Mouse (Mus musculus): Measurements from ENCODE around the gene Haus6. TPM values are rescaled to one million over a fixed set of nuclear protein-coding genes. Genes with fewer than 3 reads are reported as not detected.
"Not testable (repeated sequence)": the region's sequence is repeated elsewhere in the genome, so short reads cannot be mapped to it uniquely, and the experiment has no call there.

The Haus6 gene
- 33.4 and 35.6 TPM in 2 replicates for polyA plus RNA-seq (2016; fragmentation: Nextera tagmentation; extraction: Ambion mirVana)

- peak; percentile 89 for DNase-seq (ENCODE audit: extremely low spot score, low spot score)
- H3K9me3 ChIP-seq, result no peaks in the 10 kb centered on the region
- WGBS, result under 1% methylated on average over 59 of the region's 59 CpGs
- peaks cover 34% of the 10 kb centered on the region for H3K36me3 ChIP-seq (replicated peaks)
- H3K27me3 ChIP-seq (ENCODE audit: poor library complexity, severe bottlenecking), result no peaks in the 10 kb centered on the region
- peaks cover 13% of the 10 kb centered on the region for H3K4me1 ChIP-seq
- peak within 1 kb of the TSS; percentile 95 for H3K4me3 ChIP-seq
- peak within 1 kb of the TSS; percentile 93 for H3K27ac ChIP-seq
These were observed at the start of gene Haus6 for GRCm38 (mm10) chr4:86611524-86612288. Haus6 (minus strand) TSS chr4:86612055.

GRCm38 (mm10) chr4:86657176-86657575 is 45.3 kb upstream of the Haus6 start:
- Histone ChIP-seq H3K36me3 (replicated peaks) (peaks cover 70% of the 10 kb centered on the region), H3K27me3 (ENCODE audit: poor library complexity, severe bottlenecking) (no peaks in the 10 kb centered on the region), H3K27ac (no peak overlapping the region), H3K4me3 (no peak overlapping the region), H3K4me1 (no peaks in the 10 kb centered on the region), H3K9me3 (no peaks in the 10 kb centered on the region)
- no peak for DNase-seq (ENCODE audit: extremely low spot score, low spot score)
- WGBS, result 93% methylated on average over 12 of the region's 12 CpGs

- H3K27ac ChIP-seq; H3K4me3 ChIP-seq; H3K4me1 ChIP-seq; DNase-seq (ENCODE audit: extremely low spot score, low spot score); H3K9me3 ChIP-seq; H3K27me3 ChIP-seq (ENCODE audit: poor library complexity, severe bottlenecking): not testable (repeated sequence)
- 97% methylated on average over 8 of the region's 8 CpGs for WGBS
- H3K36me3 ChIP-seq (replicated peaks), result peaks cover 63% of the 10 kb centered on the region
These were observed 44.6 kb upstream of the Haus6 start for GRCm38 (mm10) chr4:86656410-86656809.

GRCm38 (mm10) chr4:86651686-86652384 is 40.0 kb upstream of the Haus6 start:
- WGBS, result 72% methylated on average over 10 of the region's 10 CpGs
- no peak overlapping the region for H3K4me3 ChIP-seq
- no peak for DNase-seq (ENCODE audit: extremely low spot score, low spot score)

GRCm38 (mm10) chr4:86648394-86648793 is 36.5 kb upstream of the Haus6 start:
- H3K27me3 ChIP-seq (ENCODE audit: poor library complexity, severe bottlenecking); H3K27ac ChIP-seq; H3K4me3 ChIP-seq; H3K9me3 ChIP-seq; H3K36me3 ChIP-seq (replicated peaks); H3K4me1 ChIP-seq; DNase-seq (ENCODE audit: extremely low spot score, low spot score): not testable (repeated sequence)
- WGBS, result 93% methylated on average over 11 of the region's 13 CpGs

More at GRCm38 (mm10) chr4:86651686-86652384, 40.0 kb upstream of the Haus6 start:
- Histone ChIP-seq H3K4me1 (no peaks in the 10 kb centered on the region), H3K27ac (no peak overlapping the region), H3K27me3 (ENCODE audit: poor library complexity, severe bottlenecking) (no peaks in the 10 kb centered on the region), H3K36me3 (replicated peaks) (peaks cover 18% of the 10 kb centered on the region), H3K9me3 (peaks cover 4% of the 10 kb centered on the region; the same call in 1 of the 2 replicates)

- not testable (repeated sequence) for H3K27ac ChIP-seq; H3K9me3 ChIP-seq; H3K27me3 ChIP-seq (ENCODE audit: poor library complexity, severe bottlenecking); DNase-seq (ENCODE audit: extremely low spot score, low spot score); H3K4me3 ChIP-seq; H3K4me1 ChIP-seq; H3K36me3 ChIP-seq (replicated peaks)
- 88% methylated on average over 9 of the region's 9 CpGs for WGBS
These were observed 25.7 kb upstream of the Haus6 start for GRCm38 (mm10) chr4:86637561-86637960.

GRCm38 (mm10) chr4:86634873-86635272 is 23.0 kb upstream of the Haus6 start:
- H3K9me3 ChIP-seq; H3K27me3 ChIP-seq (ENCODE audit: poor library complexity, severe bottlenecking); H3K4me1 ChIP-seq; H3K36me3 ChIP-seq (replicated peaks); H3K4me3 ChIP-seq; DNase-seq (ENCODE audit: extremely low spot score, low spot score); H3K27ac ChIP-seq: not testable (repeated sequence)

- H3K9me3 ChIP-seq; H3K27me3 ChIP-seq (ENCODE audit: poor library complexity, severe bottlenecking); DNase-seq (ENCODE audit: extremely low spot score, low spot score); H3K36me3 ChIP-seq (replicated peaks); H3K27ac ChIP-seq; H3K4me1 ChIP-seq; H3K4me3 ChIP-seq: not testable (repeated sequence)
These were observed 22.5 kb upstream of the Haus6 start for GRCm38 (mm10) chr4:86634312-86634711.

- H3K36me3 ChIP-seq (replicated peaks); H3K27ac ChIP-seq; H3K4me1 ChIP-seq; DNase-seq (ENCODE audit: extremely low spot score, low spot score); H3K27me3 ChIP-seq (ENCODE audit: poor library complexity, severe bottlenecking); H3K9me3 ChIP-seq; H3K4me3 ChIP-seq: not testable (repeated sequence)
- 71% methylated on average over 5 of the region's 5 CpGs for WGBS
These were observed 20.7 kb upstream of the Haus6 start for GRCm38 (mm10) chr4:86632556-86632955.

- Histone ChIP-seq H3K4me1 (no peaks in the 10 kb centered on the region), H3K9me3 (no peaks in the 10 kb centered on the region), H3K4me3 (no peak overlapping the region), H3K27me3 (ENCODE audit: poor library complexity, severe bottlenecking) (no peaks in the 10 kb centered on the region), H3K27ac (no peak overlapping the region), H3K36me3 (replicated peaks) (no peaks in the 10 kb centered on the region)
- 69% methylated on average over 4 of the region's 4 CpGs for WGBS
- DNase-seq (ENCODE audit: extremely low spot score, low spot score), result no peak
These were observed 20.0 kb upstream of the Haus6 start for GRCm38 (mm10) chr4:86631831-86632230.

GRCm38 (mm10) chr4:86626496-86626895 is 14.6 kb upstream of the Haus6 start:
- not testable (repeated sequence) for DNase-seq (ENCODE audit: extremely low spot score, low spot score); H3K36me3 ChIP-seq (replicated peaks); H3K27me3 ChIP-seq (ENCODE audit: poor library complexity, severe bottlenecking); H3K27ac ChIP-seq; H3K4me3 ChIP-seq; H3K9me3 ChIP-seq; H3K4me1 ChIP-seq
- 96% methylated on average over 7 of the region's 7 CpGs for WGBS

- Histone ChIP-seq H3K36me3 (replicated peaks) (no peaks in the 10 kb centered on the region), H3K4me1 (no peaks in the 10 kb centered on the region), H3K27me3 (ENCODE audit: poor library complexity, severe bottlenecking) (no peaks in the 10 kb centered on the region), H3K9me3 (no peaks in the 10 kb centered on the region), H3K4me3 (no peak overlapping the region), H3K27ac (no peak overlapping the region)
- WGBS, result 88% methylated on average over 5 of the region's 5 CpGs
- no peak for DNase-seq (ENCODE audit: extremely low spot score, low spot score)
These were observed 13.6 kb upstream of the Haus6 start for GRCm38 (mm10) chr4:86625463-86625862.

GRCm38 (mm10) chr4:86622532-86622931 is 10.7 kb upstream of the Haus6 start:
- H3K4me3 ChIP-seq; H3K27me3 ChIP-seq (ENCODE audit: poor library complexity, severe bottlenecking); H3K27ac ChIP-seq; H3K36me3 ChIP-seq (replicated peaks); H3K4me1 ChIP-seq; H3K9me3 ChIP-seq; DNase-seq (ENCODE audit: extremely low spot score, low spot score): not testable (repeated sequence)
- WGBS, result 88% methylated on average over 1 of the region's 1 CpGs
